Mouse (Mus musculus) hindbrain, embryonic 13.5 days (tissue): Measurements from ENCODE around the gene Fktn. TPM values are rescaled to one million over a fixed set of nuclear protein-coding genes. Genes with fewer than 3 reads are reported as not detected.
"Not testable (repeated sequence)": the region's sequence is repeated elsewhere in the genome, so short reads cannot be mapped to it uniquely, and the experiment has no call there.

Experiments used
- ATAC-seq: fragments of 200-750 bp; cut with Nextera tagmentation; 2 replicates; pipeline ENCODE4 v1.8.0; 2017; ENCODE audit warnings: moderate TSS enrichment; ENCODE audit not compliant: low FRiP score
- H3K27ac ChIP-seq: fragments of 300-500 bp; sonication (generic); 2 replicates; pipeline ENCODE4 v1.5.1; 2015; ENCODE audit warnings: inconsistent platforms, mild to moderate bottlenecking, moderate library complexity
- H3K27me3 ChIP-seq: fragments of 300-500 bp; sonication (generic); 2 replicates; pipeline ENCODE4 v1.6.1; 2015; ENCODE audit warnings: mild to moderate bottlenecking, inconsistent platforms
- H3K36me3 ChIP-seq: fragments of 300-500 bp; sonication (generic); 2 replicates; pipeline ENCODE4 v1.6.1; 2015; ENCODE audit warnings: mild to moderate bottlenecking, inconsistent platforms
- H3K4me1 ChIP-seq: fragments of 300-500 bp; sonication (generic); replicated peaks from 2 replicates; pipeline ENCODE4 v1.6.1; 2015; ENCODE audit warnings: inconsistent platforms
- H3K4me2 ChIP-seq: fragments of 300-500 bp; sonication (generic); 2 replicates; pipeline ENCODE4 v1.6.1; 2015; ENCODE audit warnings: inconsistent platforms, mild to moderate bottlenecking, moderate library complexity
- H3K4me3 ChIP-seq: fragments of 300-500 bp; sonication (generic); 2 replicates; pipeline ENCODE4 v1.5.1; 2015; ENCODE audit warnings: mild to moderate bottlenecking, inconsistent platforms
- H3K9ac ChIP-seq: fragments of 300-500 bp; sonication (generic); 2 replicates; pipeline ENCODE4 v1.6.1; 2015; ENCODE audit warnings: mild to moderate bottlenecking, inconsistent platforms
- H3K9me3 ChIP-seq: fragments of 300-500 bp; sonication (generic); 2 replicates; pipeline ENCODE4 v1.6.1; 2016; ENCODE audit warnings: inconsistent platforms
- WGBS: fragments of 180-500 bp; shearing (Covaris S2); methylation state at CpG from one replicate; pipeline ENCODE4 v1.1.7; 2015; 5-methylcytosine and 5-hydroxymethylcytosine counted together
- polyA plus RNA-seq: library from polyadenylated mRNA; unstranded; fragments of >200 nt; fragmentation: Nextera tagmentation; extraction: Ambion mirVana; gene quantifications from 2 replicates; pipeline ENCODE4 v1.2.1, GENCODE M21; 2015

Gene Fktn
- polyA plus RNA-seq, 1 experiment from 2014 or later = 20.9 TPM

GRCm38 (mm10) chr4:53803674-53804073, 89.9 kb downstream of the Fktn start:
- not testable (repeated sequence) for H3K27me3 ChIP-seq, H3K36me3 ChIP-seq, ATAC-seq, H3K27ac ChIP-seq, H3K9me3 ChIP-seq, H3K9ac ChIP-seq, H3K4me3 ChIP-seq, H3K4me1 ChIP-seq, H3K4me2 ChIP-seq
- WGBS = 93% methylated on average over 8 of the region's 8 CpGs

DNA sequence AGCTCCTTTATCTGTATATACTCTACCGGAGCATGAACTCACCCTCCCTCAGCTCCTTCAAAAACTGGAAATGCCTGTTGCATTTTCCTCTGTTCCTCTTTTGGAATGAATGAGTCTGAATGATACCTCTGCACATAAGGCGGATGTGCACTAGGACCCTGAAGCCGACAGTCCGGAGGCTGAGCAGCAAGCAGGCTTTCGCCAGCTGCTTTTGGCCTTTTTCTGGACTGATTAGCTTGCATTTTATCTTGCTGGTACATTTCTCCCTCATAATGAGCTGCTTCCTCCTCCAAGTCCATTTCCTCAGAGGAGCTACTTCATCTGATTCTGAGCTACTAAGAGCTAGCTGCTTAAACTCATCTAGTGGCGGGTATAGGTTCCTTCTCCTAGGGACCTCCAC, 92.6 kb downstream of the Fktn start:
- ATAC-seq, H3K9ac ChIP-seq, H3K4me1 ChIP-seq, H3K4me2 ChIP-seq, H3K27me3 ChIP-seq, H3K9me3 ChIP-seq, H3K4me3 ChIP-seq, H3K36me3 ChIP-seq, H3K27ac ChIP-seq: not testable (repeated sequence)
- 81% methylated on average over 6 of the region's 6 CpGs for WGBS

GRCm38 (mm10) chr4:53818320-53818719, 104.5 kb downstream of the Fktn start:
- no peaks in the 10 kb centered on the region for H3K4me1 ChIP-seq
- H3K9me3 ChIP-seq = no peaks in the 10 kb centered on the region
- H3K4me3 ChIP-seq = no peak overlapping the region
- no peak overlapping the region for H3K27ac ChIP-seq
- WGBS = 77% methylated on average over 5 of the region's 5 CpGs
- no peak for ATAC-seq
- H3K36me3 ChIP-seq = no peaks in the 10 kb centered on the region
- no peaks in the 10 kb centered on the region for H3K27me3 ChIP-seq
- H3K9ac ChIP-seq = no peak overlapping the region
- H3K4me2 ChIP-seq = no peak overlapping the region

GRCm38 (mm10) chr4:53823697-53824096, 109.9 kb downstream of the Fktn start:
- H3K4me1 ChIP-seq = peaks cover 8% of the 10 kb centered on the region
- no peak overlapping the region for H3K27ac ChIP-seq
- no peaks in the 10 kb centered on the region for H3K27me3 ChIP-seq
- H3K4me2 ChIP-seq = no peak overlapping the region
- 69% methylated on average over 6 of the region's 6 CpGs for WGBS
- no peaks in the 10 kb centered on the region for H3K9me3 ChIP-seq
- no peak overlapping the region for H3K4me3 ChIP-seq
- ATAC-seq = no peak
- no peaks in the 10 kb centered on the region for H3K36me3 ChIP-seq
- H3K9ac ChIP-seq = no peak overlapping the region

DNA sequence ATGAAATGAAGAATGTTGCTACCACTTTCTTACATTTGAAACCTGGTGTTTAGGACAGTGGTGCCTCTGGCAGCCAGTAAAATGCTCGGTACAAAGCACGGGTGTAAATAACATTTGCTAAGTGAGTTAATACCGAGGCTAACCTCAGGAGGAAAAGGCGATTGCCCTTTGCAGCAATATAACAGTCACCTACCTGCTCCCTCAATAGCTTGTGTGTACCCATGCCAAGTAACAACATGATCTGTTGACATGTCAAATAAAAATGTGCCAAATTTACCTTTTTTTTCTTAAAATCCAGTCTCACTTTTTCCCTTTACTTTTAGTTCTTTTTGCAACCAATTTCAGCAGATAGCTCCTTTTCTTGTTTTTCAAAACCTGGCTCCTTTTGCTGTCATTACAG, 111.0 kb downstream of the Fktn start:
- Histone ChIP-seq H3K4me2 (no peak overlapping the region), H3K36me3 (no peaks in the 10 kb centered on the region), H3K27me3 (no peaks in the 10 kb centered on the region), H3K9me3 (no peaks in the 10 kb centered on the region), H3K4me3 (no peak overlapping the region), H3K9ac (no peak overlapping the region), H3K27ac (no peak overlapping the region), H3K4me1 (peaks cover 8% of the 10 kb centered on the region)
- no peak for ATAC-seq
- 78% methylated on average over 4 of the region's 4 CpGs for WGBS

- Histone ChIP-seq H3K9me3 (no peaks in the 10 kb centered on the region), H3K27me3 (no peaks in the 10 kb centered on the region), H3K4me2 (peak within 1 kb of the TSS; percentile 58), H3K36me3 (no peaks in the 10 kb centered on the region), H3K27ac (peak within 1 kb of the TSS; percentile 79), H3K9ac (peak within 1 kb of the TSS; percentile 88), H3K4me1 (peaks cover 8% of the 10 kb centered on the region), H3K4me3 (peak within 1 kb of the TSS; percentile 79)
- peak; percentile 96 for ATAC-seq
- WGBS = under 1% methylated on average over 55 of the region's 55 CpGs
Measured at GRCm38 (mm10) chr4:53825821-53826605, 112.2 kb downstream of the Fktn start, which contains the start of gene Tmem38b. Gene Tmem38b (plus strand): TSS chr4:53826045.

DNA sequence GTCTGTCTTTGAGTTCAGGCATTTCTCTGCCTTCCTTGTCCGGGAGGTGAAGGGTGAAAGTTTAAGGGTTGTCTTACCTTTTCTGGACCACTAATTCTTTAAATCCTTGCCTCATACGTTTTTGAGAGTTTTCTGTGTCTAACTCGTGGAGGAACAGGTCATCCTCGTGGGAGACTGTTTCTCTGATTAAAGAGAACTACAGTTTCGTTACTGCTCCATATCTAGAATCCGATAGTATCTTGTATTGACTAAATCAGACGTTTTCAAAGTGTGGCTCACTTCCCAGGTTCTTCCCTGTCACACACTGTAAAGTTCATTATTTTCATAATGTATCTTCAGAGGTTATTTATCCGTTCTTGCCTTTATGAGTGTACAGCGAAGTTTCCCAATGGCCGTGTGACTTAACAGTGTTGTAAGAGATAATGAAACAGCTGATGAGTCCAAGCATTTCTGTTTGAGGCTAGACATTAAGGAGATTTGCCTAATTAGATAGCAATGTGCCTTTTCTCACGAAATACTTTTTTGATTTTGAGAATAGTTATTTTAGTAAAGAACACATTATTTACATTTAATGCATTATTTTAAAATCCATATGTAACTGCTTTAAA, 112.9 kb downstream of the Fktn start:
- H3K27me3 ChIP-seq = no peaks in the 10 kb centered on the region
- no peaks in the 10 kb centered on the region for H3K36me3 ChIP-seq
- no peaks in the 10 kb centered on the region for H3K9me3 ChIP-seq
- H3K27ac ChIP-seq = 0 out of 2 replicates have a peak overlapping the region, but pooled peaks have one; percentile 79
- 0 out of 2 replicates have a peak, but pooled peaks have one; percentile 3 for ATAC-seq
- peak overlapping the region; percentile 58 for H3K4me2 ChIP-seq
- H3K4me1 ChIP-seq = peaks cover 8% of the 10 kb centered on the region
- WGBS = 20% methylated on average over 11 of the region's 11 CpGs
- H3K9ac ChIP-seq = peak overlapping the region; percentile 88
- peak overlapping the region; percentile 79 for H3K4me3 ChIP-seq

Other genes with a start within 250 kb of the Fktn start
- gene Fsd1l, start 82.5 kb upstream of the Fktn start, polyA plus RNA-seq = 38.1 and 42.0 TPM in 2 replicates
- gene Tal2, start 65.7 kb downstream of the Fktn start, polyA plus RNA-seq = 2.0 and 4.2 TPM in 2 replicates
- 7.7 and 7.9 TPM in 2 replicates for gene Tmem38b, start 112.0 kb downstream of the Fktn start, polyA plus RNA-seq